Comparison of ENCODE assay signal across 8 mouse cellular contexts in the genomic region with DNA sequence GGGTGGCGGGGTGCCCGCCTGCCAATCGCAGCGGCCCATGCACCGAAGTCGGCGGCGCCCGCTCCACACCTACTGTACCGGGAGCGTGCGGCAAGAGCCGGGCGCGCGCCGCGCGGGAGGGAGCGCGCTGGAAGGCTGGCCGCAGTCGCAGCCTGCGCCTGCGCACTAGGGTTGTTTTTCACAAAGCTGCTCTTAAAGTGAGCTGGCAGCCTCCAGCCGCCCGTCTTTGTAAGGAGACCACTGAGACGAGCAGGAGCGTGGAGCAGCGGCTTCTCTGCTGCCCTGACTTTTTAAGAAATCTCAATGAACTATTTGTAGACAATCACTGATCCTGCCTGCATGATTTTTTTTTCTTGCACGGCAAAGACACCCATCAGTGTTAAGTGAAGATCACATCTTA. TPM values are rescaled to one million over a fixed set of nuclear protein-coding genes. Genes with fewer than 3 reads are reported as not detected.
A peak's percentile ranks its signal among the peaks of the same experiment; 100 is the strongest.
DNase-seq lines count a peak whose midpoint lies in the region; ATAC-seq and TF ChIP-seq lines count a peak whose summit lies in the region.

A gene (plus strand): TSS at position 195 of the 400 bp plus-strand sequence.

- H3K9me3 ChIP-seq in forebrain, embryonic 10.5 days = no peaks in the 10 kb centered on the region
- H3K9me3 ChIP-seq in heart, embryonic 15.5 days (replicated peaks) = no peaks in the 10 kb centered on the region
- no peaks in the 10 kb centered on the region for H3K9me3 ChIP-seq in liver, embryonic 14.5 days (ENCODE audit: control insufficient read depth, low read length)
- H3K9me3 ChIP-seq in neural tube, embryonic 11.5 days (ENCODE audit: control insufficient read depth, low read length) = no peaks in the 10 kb centered on the region
- no peaks in the 10 kb centered on the region for H3K9me3 ChIP-seq in stomach, postnatal 0 days (ENCODE audit: control insufficient read depth, low read length)

- peak within 1 kb of the TSS; percentile 60 for H3K4me2 ChIP-seq in heart, embryonic 15.5 days
- H3K4me2 ChIP-seq in liver, embryonic 14.5 days (ENCODE audit: low read depth) = peak within 1 kb of the TSS; percentile 73
- peak within 1 kb of the TSS; percentile 62 for H3K4me2 ChIP-seq in neural tube, embryonic 11.5 days (ENCODE audit: low read depth)
- H3K4me2 ChIP-seq in stomach, postnatal 0 days (replicated peaks; ENCODE audit: low read depth) = peak within 1 kb of the TSS; percentile 53

- ATAC-seq in CD4-positive, CD25-positive, alpha-beta regulatory T cell, adult 4 months = peak; percentile 35
- ATAC-seq in heart, embryonic 15.5 days (replicated peaks; ENCODE audit: insufficient number of reproducible peaks, insufficient read depth, low FRiP score, low read depth) = peak; percentile 48
- ATAC-seq in liver, embryonic 14.5 days (ENCODE audit: insufficient read depth) = peak; percentile 54
- peak; percentile 42 for ATAC-seq in neural tube, embryonic 11.5 days (ENCODE audit: insufficient read depth, low FRiP score, low TSS enrichment)
- ATAC-seq in stomach, postnatal 0 days (ENCODE audit: low FRiP score, low TSS enrichment) = peak; percentile 53

- WGBS in forebrain, embryonic 10.5 days = under 1% methylated on average over 31 of the region's 31 CpGs
- WGBS in heart, embryonic 15.5 days = under 1% methylated on average over 27 of the region's 31 CpGs
- 0% methylated on average over 30 of the region's 31 CpGs for WGBS in liver, embryonic 14.5 days (ENCODE audit: insufficient replicate concordance)
- WGBS in neural tube, embryonic 11.5 days = under 1% methylated on average over 28 of the region's 31 CpGs
- WGBS in stomach, postnatal 0 days = 1% methylated on average over 22 of the region's 31 CpGs

- H3K27me3 ChIP-seq in forebrain, embryonic 10.5 days (ENCODE audit: poor library complexity, severe bottlenecking) = no peaks in the 10 kb centered on the region
- H3K27me3 ChIP-seq in heart, embryonic 15.5 days = no peaks in the 10 kb centered on the region
- H3K27me3 ChIP-seq in liver, embryonic 14.5 days (ENCODE audit: control insufficient read depth, insufficient read depth, low read length) = no peaks in the 10 kb centered on the region
- no peaks in the 10 kb centered on the region for H3K27me3 ChIP-seq in neural tube, embryonic 11.5 days (ENCODE audit: control insufficient read depth, insufficient read depth, low read length)
- H3K27me3 ChIP-seq in stomach, postnatal 0 days (ENCODE audit: control insufficient read depth, insufficient read depth, low read length) = no peaks in the 10 kb centered on the region

- peaks cover 8% of the 10 kb centered on the region for H3K36me3 ChIP-seq in forebrain, embryonic 10.5 days (replicated peaks)
- H3K36me3 ChIP-seq in heart, embryonic 15.5 days = peaks cover 7% of the 10 kb centered on the region
- peaks cover 7% of the 10 kb centered on the region for H3K36me3 ChIP-seq in liver, embryonic 14.5 days (replicated peaks; ENCODE audit: control insufficient read depth, insufficient read depth, low read depth)
- H3K36me3 ChIP-seq in neural tube, embryonic 11.5 days (ENCODE audit: control insufficient read depth, insufficient read depth, low read length) = no peaks in the 10 kb centered on the region
- no peaks in the 10 kb centered on the region for H3K36me3 ChIP-seq in stomach, postnatal 0 days (ENCODE audit: control insufficient read depth, insufficient read depth, low read length)

- peaks cover 14% of the 10 kb centered on the region for H3K4me1 ChIP-seq in forebrain, embryonic 10.5 days
- peaks cover 11% of the 10 kb centered on the region for H3K4me1 ChIP-seq in heart, embryonic 15.5 days (replicated peaks)
- H3K4me1 ChIP-seq in liver, embryonic 14.5 days (replicated peaks; ENCODE audit: control insufficient read depth in 2 of 2, insufficient read depth in 2 of 2, low read length in 1 of 2) = peaks cover 3 to 6% of the 10 kb centered on the region in 2 experiments
- H3K4me1 ChIP-seq in neural tube, embryonic 11.5 days (ENCODE audit: control insufficient read depth, insufficient read depth, low read length) = peaks cover 2% of the 10 kb centered on the region; the same call in 1 of the 2 replicates
- H3K4me1 ChIP-seq in stomach, postnatal 0 days (replicated peaks; ENCODE audit: control insufficient read depth, insufficient read depth) = no peaks in the 10 kb centered on the region

- DNase-seq in c-Kit-negative CD71-positive TER-119-positive erythroid progenitor cells, embryonic 14.5 days (ENCODE audit: low read depth, low spot score) = peak; percentile 96
- DNase-seq in forebrain, embryonic 10.5 days (ENCODE audit: extremely low spot score, low spot score) = peak; percentile 95
- DNase-seq in kidney, postnatal 25 days = peak; percentile 97 to 98
- peak; percentile 91 to 94 (median 93) for DNase-seq in liver, embryonic 14.5 days (ENCODE audit: low read depth in 3 of 3, low spot score in 3 of 3)
- peak; percentile 99 for DNase-seq in neural tube, embryonic 11.5 days (ENCODE audit: low spot score)
- peak; percentile 97 for DNase-seq in stomach, postnatal 0 days (ENCODE audit: low spot score)

- H3K9ac ChIP-seq in heart, embryonic 15.5 days = peak within 1 kb of the TSS; percentile 97
- H3K9ac ChIP-seq in liver, embryonic 14.5 days (replicated peaks) = peak within 1 kb of the TSS; percentile 100
- H3K9ac ChIP-seq in neural tube, embryonic 11.5 days (ENCODE audit: low read length) = peak within 1 kb of the TSS; percentile 100
- peak within 1 kb of the TSS; percentile 72 for H3K9ac ChIP-seq in stomach, postnatal 0 days (ENCODE audit: low read length)

- peak within 1 kb of the TSS; percentile 81 for H3K4me3 ChIP-seq in forebrain, embryonic 10.5 days
- peak within 1 kb of the TSS; percentile 89 for H3K4me3 ChIP-seq in heart, embryonic 15.5 days
- H3K4me3 ChIP-seq in liver, embryonic 14.5 days (ENCODE audit: insufficient read depth in 1 of 2, low read depth in 2 of 2, low read length in 2 of 2) = peak within 1 kb of the TSS; percentile 89 to 97
- peak within 1 kb of the TSS; percentile 87 for H3K4me3 ChIP-seq in neural tube, embryonic 11.5 days (ENCODE audit: low read depth, low read length)
- H3K4me3 ChIP-seq in stomach, postnatal 0 days (ENCODE audit: low read depth, low read length) = peak within 1 kb of the TSS; percentile 84

- no peak for TF ChIP-seq CTCF in liver, embryonic 14.5 days (IDR thresholded peaks at IDR 0.05; ENCODE audit: low read depth)
- no peak for TF ChIP-seq CTCF in stomach, postnatal 0 days (IDR thresholded peaks at IDR 0.05; ENCODE audit: low read depth)

- TF ChIP-seq EP300 in liver, embryonic 14.5 days (IDR thresholded peaks at IDR 0.05; ENCODE audit: low read depth) = peak; percentile 53
- peak; percentile 52 for TF ChIP-seq EP300 in stomach, postnatal 0 days (optimal IDR thresholded peaks at IDR 0.05)

- H3K27ac ChIP-seq in forebrain, embryonic 10.5 days = peak within 1 kb of the TSS; percentile 100
- H3K27ac ChIP-seq in heart, embryonic 15.5 days = peak within 1 kb of the TSS; percentile 100
- H3K27ac ChIP-seq in liver, embryonic 14.5 days = peak within 1 kb of the TSS; percentile 95
- H3K27ac ChIP-seq in neural tube, embryonic 11.5 days (ENCODE audit: low read depth, low read length) = peak within 1 kb of the TSS; percentile 100
- peak within 1 kb of the TSS; percentile 100 for H3K27ac ChIP-seq in stomach, postnatal 0 days (replicated peaks)

RNA-seq across cellular contexts. Expression of the gene that starts here (rescaled TPM):
- polyA plus RNA-seq in CD4-positive, CD25-positive, alpha-beta regulatory T cell, adult 4 months (2017; shearing (Covaris generic)) = 10 to 100 TPM in 1 of 2 experiments, 1 to 10 TPM in 1; 6.8 to 14.6 TPM
- 45.0 and 48.8 TPM in 2 replicates for polyA plus RNA-seq in forebrain, embryonic 10.5 days (2016; fragmentation: Nextera tagmentation; extraction: Ambion mirVana)
- polyA plus RNA-seq in heart, embryonic 15.5 days (2015; fragmentation: Nextera tagmentation; extraction: Ambion mirVana) = 42.3 and 50.4 TPM in 2 replicates
- 6.4 and 7.4 TPM in 2 replicates for polyA plus RNA-seq in liver, embryonic 14.5 days (2012; rRNA removed)
- polyA plus RNA-seq in liver, embryonic 14.5 days (2014; fragmentation: Nextera tagmentation; extraction: Ambion mirVana) = 13.1 and 16.5 TPM in 2 replicates
- 60.3 and 61.7 TPM in 2 replicates for polyA plus RNA-seq in neural tube, embryonic 11.5 days (2014; fragmentation: Nextera tagmentation; extraction: Ambion mirVana)
- polyA plus RNA-seq in stomach, postnatal 0 days (2015; fragmentation: Nextera tagmentation; extraction: Ambion mirVana) = 22.1 and 23.4 TPM in 2 replicates

Comparison
In these comparisons a context has a peak if more than half of its experiments do, and no peak if none do; other contexts are left out.
1. Peak in every context shown above with its lines: DNase-seq, ATAC-seq, H3K4me3 ChIP-seq and H3K27ac ChIP-seq.